Mouse (Mus musculus) stomach, postnatal 0 days (tissue): ENCODE results near the gene Zfp420. TPM values are rescaled to one million over a fixed set of nuclear protein-coding genes. Genes with fewer than 3 reads are reported as not detected.
"Not testable (repeated sequence)": the region's sequence is repeated elsewhere in the genome, so short reads cannot be mapped to it uniquely, and the experiment has no call there.

Source experiments
- ATAC-seq: fragments of 200-750 bp; cut with Nextera tagmentation; 2 replicates; pipeline ENCODE4 v1.8.0; 2017; ENCODE audit not compliant: low FRiP score, low TSS enrichment
- DNase-seq: peaks from one replicate; pipeline ENCODE4 v3.0.0-alpha.2; 2016; ENCODE audit warnings: low spot score
- H3K27ac ChIP-seq: fragments of 300-500 bp; sonication (generic); replicated peaks from 2 replicates; pipeline ENCODE4 v1.5.1; 2014; ENCODE audit warnings: mild to moderate bottlenecking, control low read depth
- H3K27me3 ChIP-seq: fragments of 300-500 bp; sonication (generic); 2 replicates; pipeline ENCODE4 v1.6.1; 2014; ENCODE audit warnings: low read length; ENCODE audit not compliant: control insufficient read depth, insufficient read depth
- H3K36me3 ChIP-seq: fragments of 300-500 bp; sonication (generic); 2 replicates; pipeline ENCODE4 v1.6.1; 2014; ENCODE audit warnings: low read length, mixed read lengths; ENCODE audit not compliant: control insufficient read depth, insufficient read depth
- H3K4me1 ChIP-seq: fragments of 300-500 bp; sonication (generic); replicated peaks from 2 replicates; pipeline ENCODE4 v1.6.1; 2014; ENCODE audit warnings: antibody characterized with exemption; ENCODE audit not compliant: control insufficient read depth, insufficient read depth
- H3K4me2 ChIP-seq: fragments of 300-500 bp; sonication (generic); replicated peaks from 2 replicates; pipeline ENCODE4 v1.6.1; 2014; ENCODE audit warnings: low read depth, mild to moderate bottlenecking, control low read depth, moderate library complexity
- H3K4me3 ChIP-seq: fragments of 300-500 bp; sonication (generic); 2 replicates; pipeline ENCODE4 v1.5.1; 2014; ENCODE audit warnings: low read depth, low read length, control low read depth
- H3K9ac ChIP-seq: fragments of 300-500 bp; sonication (generic); 2 replicates; pipeline ENCODE4 v1.6.1; 2014; ENCODE audit warnings: mild to moderate bottlenecking, low read length, control low read depth, mixed read lengths
- H3K9me3 ChIP-seq: fragments of 300-500 bp; sonication (generic); 2 replicates; pipeline ENCODE4 v1.6.1; 2016; ENCODE audit warnings: low read length; ENCODE audit not compliant: control insufficient read depth
- CTCF ChIP-seq: IDR thresholded peaks from 2 replicates; pipeline ENCODE4 v1.5.1; 2016; ENCODE audit warnings: antibody characterized with exemption, low read depth, mild to moderate bottlenecking, moderate library complexity
- EP300 ChIP-seq: optimal IDR thresholded peaks from 2 replicates; pipeline ENCODE3; 2016; ENCODE audit warnings: antibody characterized with exemption
- WGBS: fragments of 180-500 bp; shearing (Covaris S2); extraction: QIAGEN DNeasy Blood & Tissue Kit; methylation state at CpG from one replicate; pipeline ENCODE4 v1.1.7; 2014; 5-methylcytosine and 5-hydroxymethylcytosine counted together
- polyA plus RNA-seq: library from polyadenylated mRNA; unstranded; fragments of >200 nt; fragmentation: Nextera tagmentation; extraction: Ambion mirVana; gene quantifications from 2 replicates; pipeline ENCODE4 v1.2.1, GENCODE M21; 2015

Gene Zfp420
- polyA plus RNA-seq, 1 experiment from 2014 or later = 2.0 TPM

DNA sequence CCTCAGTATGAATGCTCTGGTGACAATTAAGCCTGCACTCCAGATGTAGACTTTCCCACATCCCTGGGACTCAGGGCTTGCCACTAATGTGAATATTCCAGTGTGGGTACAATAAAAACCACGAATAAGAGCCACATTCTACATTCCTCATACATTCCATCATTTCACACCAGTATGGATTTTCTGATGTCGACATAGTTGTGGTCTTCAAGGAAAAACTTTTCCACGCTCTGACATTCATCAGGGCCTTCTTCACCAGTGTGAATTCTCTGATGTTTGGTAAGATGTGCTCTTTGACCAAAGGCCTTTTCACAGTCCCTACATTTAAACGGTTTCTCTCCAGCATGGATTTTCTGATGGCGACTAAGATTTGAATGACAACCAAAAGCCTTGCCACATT lies 15.2 kb upstream of the Zfp420 start:
- Histone ChIP-seq H3K9me3 (no peaks in the 10 kb centered on the region), H3K4me3 (no peak overlapping the region), H3K36me3 (no peaks in the 10 kb centered on the region), H3K9ac (no peak overlapping the region), H3K27me3 (no peaks in the 10 kb centered on the region), H3K27ac (no peak overlapping the region), H3K4me2 (no peak overlapping the region), H3K4me1 (no peaks in the 10 kb centered on the region)
- WGBS = 89% methylated on average over 5 of the region's 5 CpGs
- ATAC-seq (no peak), DNase-seq (no peak)
- TF ChIP-seq CTCF = no peak
- TF ChIP-seq EP300 = no peak

DNA sequence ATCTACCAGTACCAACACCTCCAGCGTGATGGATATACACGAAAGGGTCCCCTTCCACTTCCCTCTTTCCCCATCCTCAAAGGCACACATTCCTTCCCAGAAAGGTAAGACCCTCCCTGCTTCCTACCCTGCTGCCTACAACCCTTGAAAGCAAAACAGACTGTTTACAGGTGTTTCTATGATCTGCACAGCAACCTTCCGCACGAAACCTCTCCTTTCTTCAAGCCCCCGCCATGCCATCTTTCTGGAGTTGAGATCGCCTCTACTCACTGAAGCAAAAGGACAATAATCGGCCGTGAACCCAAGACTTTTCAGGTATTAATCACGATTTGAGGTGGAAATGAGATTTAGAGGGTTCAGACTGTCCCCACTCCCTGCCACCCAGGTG lies 7.0 kb upstream of the Zfp420 start:
- TF ChIP-seq EP300 (no peak), CTCF (no peak)
- DNase-seq = no peak
- ATAC-seq = no peak
- no peak overlapping the region for H3K27ac ChIP-seq
- no peaks in the 10 kb centered on the region for H3K9me3 ChIP-seq
- no peaks in the 10 kb centered on the region for H3K4me1 ChIP-seq
- H3K27me3 ChIP-seq = no peaks in the 10 kb centered on the region
- peak overlapping the region; percentile 57 for H3K4me3 ChIP-seq
- no peak overlapping the region; the same call in 1 of the 2 replicates for H3K9ac ChIP-seq
- peak overlapping the region; percentile 78 for H3K4me2 ChIP-seq
- WGBS = 47% methylated on average over 9 of the region's 9 CpGs
- H3K36me3 ChIP-seq = no peaks in the 10 kb centered on the region

- Histone ChIP-seq H3K4me2 (peak within 1 kb of the TSS; percentile 78), H3K36me3 (no peaks in the 10 kb centered on the region), H3K9ac (peak within 1 kb of the TSS; percentile 57), H3K27ac (no peak within 1 kb of the TSS), H3K4me1 (no peaks in the 10 kb centered on the region), H3K9me3 (no peaks in the 10 kb centered on the region), H3K4me3 (peak within 1 kb of the TSS; percentile 57), H3K27me3 (no peaks in the 10 kb centered on the region)
- DNase-seq (peak; percentile 78), ATAC-seq (peak; percentile 90)
- WGBS = under 1% methylated on average over 21 of the region's 21 CpGs
- TF ChIP-seq EP300 (no peak), CTCF (no peak)
Measured at GRCm38 (mm10) chr7:29853219-29853842, 6.4 kb upstream of the Zfp420 start, which contains the start of gene Zfp940. Gene Zfp940, minus strand, starts transcription at chr7:29853669.

DNA sequence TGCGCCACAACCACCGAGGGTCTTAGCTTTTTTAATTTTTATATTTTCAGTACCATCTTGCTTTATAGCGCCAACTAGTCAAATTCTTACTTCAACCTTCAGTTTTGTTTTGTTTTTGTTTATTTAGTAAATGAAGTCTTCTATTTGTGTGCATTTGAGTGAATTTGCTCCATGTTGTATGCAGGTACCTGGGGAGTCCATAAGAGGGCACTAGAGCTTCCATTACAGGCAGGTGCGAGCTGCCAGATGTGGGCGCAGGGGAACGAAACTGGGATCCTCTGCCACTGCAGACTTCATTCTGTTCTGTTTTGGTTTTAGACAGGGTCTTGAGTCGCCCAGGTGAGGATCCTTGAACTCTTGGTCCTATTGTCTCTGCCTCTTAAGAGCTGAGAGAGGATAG lies 1.9 kb downstream of the Zfp420 start:
- 0 out of 2 replicates have a peak, but pooled peaks cover 2% of the 10 kb centered on the region for H3K4me1 ChIP-seq
- no peaks in the 10 kb centered on the region for H3K36me3 ChIP-seq
- no peak overlapping the region for H3K4me3 ChIP-seq
- WGBS = 92% methylated on average over 7 of the region's 7 CpGs
- H3K27me3 ChIP-seq = no peaks in the 10 kb centered on the region
- no peaks in the 10 kb centered on the region for H3K9me3 ChIP-seq
- no peak for TF ChIP-seq EP300
- peak; percentile 38 for TF ChIP-seq CTCF
- DNase-seq (no peak), ATAC-seq (no peak)
- H3K4me2 ChIP-seq = no peak overlapping the region
- no peak overlapping the region for H3K27ac ChIP-seq
- no peak overlapping the region for H3K9ac ChIP-seq

DNA sequence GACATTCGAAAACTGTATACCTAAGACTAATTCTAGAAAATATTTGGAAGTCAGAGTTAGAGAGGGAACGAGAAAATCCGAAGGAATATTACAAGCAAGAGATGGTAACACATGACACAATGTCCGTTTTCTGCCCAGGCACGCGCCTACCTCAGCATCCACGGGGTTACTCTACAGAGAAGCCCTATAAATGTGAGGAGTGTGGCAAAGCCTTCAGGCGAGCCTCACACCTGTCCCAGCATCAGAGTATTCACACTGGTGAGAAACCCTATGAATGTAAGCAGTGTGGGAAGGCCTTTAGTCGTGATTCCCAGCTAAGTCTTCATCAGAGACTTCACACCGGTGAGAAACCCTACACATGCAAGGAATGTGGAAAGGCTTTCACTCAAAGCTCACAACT lies 14.5 kb downstream of the Zfp420 start:
- H3K9me3 ChIP-seq = peaks cover 21% of the 10 kb centered on the region; the same call in 1 of the 2 replicates
- H3K4me1 ChIP-seq = no peaks in the 10 kb centered on the region
- H3K27ac ChIP-seq = no peak overlapping the region
- TF ChIP-seq CTCF = no peak
- no peak for TF ChIP-seq EP300
- H3K4me2 ChIP-seq = no peak overlapping the region
- 93% methylated on average over 10 of the region's 10 CpGs for WGBS
- peaks cover 16% of the 10 kb centered on the region for H3K36me3 ChIP-seq
- no peak for DNase-seq
- H3K27me3 ChIP-seq = no peaks in the 10 kb centered on the region
- no peak for ATAC-seq
- H3K9ac ChIP-seq = no peak overlapping the region
- H3K4me3 ChIP-seq = no peak overlapping the region

- not testable (repeated sequence) for H3K4me2 ChIP-seq, H3K27me3 ChIP-seq, H3K27ac ChIP-seq, H3K4me1 ChIP-seq, H3K4me3 ChIP-seq, H3K9ac ChIP-seq, ATAC-seq, DNase-seq
- Histone ChIP-seq H3K9me3 (peaks cover 21% of the 10 kb centered on the region; the same call in 1 of the 2 replicates), H3K36me3 (peaks cover 16% of the 10 kb centered on the region)
- WGBS = 94% methylated on average over 9 of the region's 9 CpGs
Measured at GRCm38 (mm10) chr7:29877561-29877960, 17.8 kb downstream of the Zfp420 start.
